Mouse (Mus musculus) megakaryocyte-erythroid progenitor cell, adult 5 weeks (primary cell): ENCODE results near the gene Krtap6-5. TPM values are rescaled to one million over a fixed set of nuclear protein-coding genes. Genes with fewer than 3 reads are reported as not detected.

ENCODE experiments used
- polyA plus RNA-seq: library from polyadenylated mRNA; stranded (reverse); fragments of >175 nt; gene quantifications from 2 replicates; pipeline ENCODE4 v1.2.3, GENCODE M21; 2012

Gene Krtap6-5
- not detected in 2 replicates for polyA plus RNA-seq

GRCm38 (mm10) chr16:89047783-89048182 lies at the start of gene Krtap6-5:
Krtap6-5 (minus strand) TSS chr16:89047883.

DNA sequence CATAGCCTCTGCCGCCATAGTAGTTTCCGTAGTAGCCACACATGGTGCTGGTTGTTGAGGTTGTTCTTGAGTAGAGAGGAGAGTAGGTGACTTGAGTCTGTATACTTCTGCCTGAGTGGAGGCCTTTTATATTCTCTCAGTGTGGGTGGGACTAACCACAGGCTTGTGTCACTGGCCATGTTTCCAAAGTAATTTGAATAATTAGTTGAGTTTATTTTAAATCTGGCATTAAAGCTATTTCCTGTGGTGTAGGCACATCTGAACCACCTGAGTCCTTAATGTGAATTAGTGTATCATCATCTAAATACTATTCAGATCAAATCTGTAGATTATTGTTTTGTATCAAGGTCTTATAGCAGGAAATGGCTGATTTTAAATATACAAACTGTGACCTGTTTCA lies 16.2 kb upstream of the Krtap6-5 start, which contains the start of gene 1110025L11Rik:
Gene 1110025L11Rik, minus strand, starts transcription at position 101 of the 400 bp plus-strand sequence.

GRCm38 (mm10) chr16:89041372-89041771 lies 6.3 kb downstream of the Krtap6-5 start, which contains the start of gene Gm10228:
Gm10228 (minus strand) TSS chr16:89041472.

GRCm38 (mm10) chr16:89031399-89031798 lies 16.3 kb downstream of the Krtap6-5 start, which contains the start of gene Krtap6-1:
Krtap6-1 (plus strand) TSS chr16:89031699.

DNA sequence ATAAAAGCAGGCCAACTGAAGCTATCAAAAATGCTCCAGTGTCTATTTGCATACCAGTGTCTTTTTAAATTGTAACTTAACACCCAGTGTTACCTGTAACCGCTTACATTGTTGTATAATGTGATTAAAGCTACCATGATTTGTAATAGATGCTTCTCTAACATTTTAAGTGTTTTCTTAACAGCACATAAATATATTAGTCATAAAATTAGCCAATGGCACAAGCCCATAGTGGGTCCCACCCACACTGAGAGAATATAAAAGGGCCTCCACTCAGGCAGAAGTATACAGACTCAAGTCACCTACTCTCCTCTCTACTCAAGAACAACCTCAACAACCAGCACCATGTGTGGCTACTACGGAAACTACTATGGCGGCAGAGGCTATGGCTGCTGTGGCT lies 32.7 kb downstream of the Krtap6-5 start, which contains the start of gene Gm10229:
Gene Gm10229, plus strand, starts transcription at position 301 of the 400 bp plus-strand sequence.

DNA sequence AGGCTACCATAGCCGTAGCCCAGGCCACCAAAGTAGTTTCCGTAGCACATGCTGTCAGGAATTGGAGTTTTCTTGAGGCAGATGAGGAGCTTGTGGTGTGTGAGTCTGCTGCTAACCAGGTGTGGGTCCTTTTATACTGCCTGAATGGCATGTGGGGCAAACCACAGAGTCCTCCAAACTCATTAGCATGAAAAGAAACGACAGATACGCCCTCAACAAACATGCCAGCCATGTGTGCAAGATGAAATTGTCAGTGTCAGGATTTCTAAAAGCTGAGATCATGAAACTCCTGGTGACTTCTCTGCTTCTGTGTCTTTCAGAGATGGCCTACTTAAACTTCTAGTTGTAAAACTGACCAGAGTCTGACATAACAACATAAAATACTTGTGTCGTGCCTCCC lies 37.0 kb downstream of the Krtap6-5 start, which contains the start of gene Krtap22-2:
Gene Krtap22-2, minus strand, starts transcription at position 101 of the 400 bp plus-strand sequence.

Other genes with a start within 250 kb of the Krtap6-5 start
- gene Gm20741, start 235.7 kb downstream of the Krtap6-5 start, polyA plus RNA-seq = not detected in 2 replicates
- not detected in 2 replicates for gene Krtap15, start 227.7 kb downstream of the Krtap6-5 start, polyA plus RNA-seq
- not detected in 2 replicates for gene Krtap14, start 221.7 kb downstream of the Krtap6-5 start, polyA plus RNA-seq
- not detected in 2 replicates for gene Krtap19-1, start 178.5 kb downstream of the Krtap6-5 start, polyA plus RNA-seq
- gene Krtap19-2, start 173.6 kb downstream of the Krtap6-5 start, polyA plus RNA-seq = not detected in 2 replicates
- gene Krtap19-3, start 169.8 kb downstream of the Krtap6-5 start, polyA plus RNA-seq = not detected in 2 replicates
- gene Krtap19-4, start 162.8 kb downstream of the Krtap6-5 start, polyA plus RNA-seq = not detected in 2 replicates
- gene Krtap19-5, start 151.4 kb downstream of the Krtap6-5 start, polyA plus RNA-seq = not detected in 2 replicates
- gene Krtap19-9b, start 115.6 kb downstream of the Krtap6-5 start, polyA plus RNA-seq = not detected in 2 replicates
- not detected in 2 replicates for gene Krtap16-3, start 85.0 kb downstream of the Krtap6-5 start, polyA plus RNA-seq
- not detected in 2 replicates for gene Krtap22-2, start 37.1 kb downstream of the Krtap6-5 start, polyA plus RNA-seq
- not detected in 2 replicates for gene Gm10229, start 32.6 kb downstream of the Krtap6-5 start, polyA plus RNA-seq
- not detected in 2 replicates for gene Krtap6-1, start 16.2 kb downstream of the Krtap6-5 start, polyA plus RNA-seq
- gene Gm10228, start 6.4 kb downstream of the Krtap6-5 start, polyA plus RNA-seq = 0.28 TPM in 1 of 2 replicates, not detected in the other
- gene 1110025L11Rik, start 16.1 kb upstream of the Krtap6-5 start, polyA plus RNA-seq = not detected in 2 replicates
- not detected in 2 replicates for gene Krtap6-3, start 36.1 kb upstream of the Krtap6-5 start, polyA plus RNA-seq
- not detected in 2 replicates for gene Gm6358, start 93.0 kb upstream of the Krtap6-5 start, polyA plus RNA-seq
- not detected in 2 replicates for gene Gm10061, start 103.2 kb upstream of the Krtap6-5 start, polyA plus RNA-seq
- gene Gm9789, start 110.1 kb upstream of the Krtap6-5 start, polyA plus RNA-seq = not detected in 2 replicates
- not detected in 2 replicates for gene Gm7735, start 121.6 kb upstream of the Krtap6-5 start, polyA plus RNA-seq
- gene 1110057P08Rik, start 126.9 kb upstream of the Krtap6-5 start, polyA plus RNA-seq = not detected in 2 replicates
- gene Krtap20-2, start 158.0 kb upstream of the Krtap6-5 start, polyA plus RNA-seq = not detected in 2 replicates